Mouse (Mus musculus) frontal cortex, postnatal 36 days (tissue): Measurements from ENCODE around the gene Rffl.

Source experiments
- DNase-seq, 2 experiments: peaks; one replicate each; pipeline ENCODE4 v3.0.0; 2022; ENCODE audit warnings: low spot score in 2 of 2

The Rffl gene

GRCm38 (mm10) chr11:82764438-82764924 is 106.5 kb downstream of the Rffl start:
- no peak for DNase-seq

- peak; percentile 88 to 95 for DNase-seq
These were observed 107.1 kb downstream of the Rffl start, which contains the start of the genes Cct6b and Zfp830 for GRCm38 (mm10) chr11:82763742-82764437. Cct6b (minus strand) TSS chr11:82764321. Zfp830 (plus strand) TSS chr11:82764345.

GRCm38 (mm10) chr11:82763261-82763660 is 107.7 kb downstream of the Rffl start:
- DNase-seq = no peak

- no peak for DNase-seq
These were observed 108.7 kb downstream of the Rffl start for GRCm38 (mm10) chr11:82762286-82762829.

GRCm38 (mm10) chr11:82755919-82756318 is 115.1 kb downstream of the Rffl start:
- DNase-seq = no peak
